Mouse (Mus musculus) spleen, adult 2 months (tissue): ENCODE measurements around the gene Cerk.
"Not testable (repeated sequence)": the region's sequence is repeated elsewhere in the genome, so short reads cannot be mapped to it uniquely, and the experiment has no call there.

ENCODE experiments used
- CTCF ChIP-seq: fragments of 200-500 bp; IDR thresholded peaks from 2 replicates; pipeline ENCODE4 v1.5.1; 2011; ENCODE audit warnings: mild to moderate bottlenecking, inconsistent platforms; ENCODE audit not compliant: insufficient read depth, insufficient read length, insufficient replicate concordance; ENCODE audit errors: extremely low read depth
- POLR2A ChIP-seq: fragments of 200-500 bp; IDR thresholded peaks from 2 replicates; pipeline ENCODE4 v1.6.1; 2011; ENCODE audit warnings: low read depth, low read length, inconsistent platforms

DNA sequence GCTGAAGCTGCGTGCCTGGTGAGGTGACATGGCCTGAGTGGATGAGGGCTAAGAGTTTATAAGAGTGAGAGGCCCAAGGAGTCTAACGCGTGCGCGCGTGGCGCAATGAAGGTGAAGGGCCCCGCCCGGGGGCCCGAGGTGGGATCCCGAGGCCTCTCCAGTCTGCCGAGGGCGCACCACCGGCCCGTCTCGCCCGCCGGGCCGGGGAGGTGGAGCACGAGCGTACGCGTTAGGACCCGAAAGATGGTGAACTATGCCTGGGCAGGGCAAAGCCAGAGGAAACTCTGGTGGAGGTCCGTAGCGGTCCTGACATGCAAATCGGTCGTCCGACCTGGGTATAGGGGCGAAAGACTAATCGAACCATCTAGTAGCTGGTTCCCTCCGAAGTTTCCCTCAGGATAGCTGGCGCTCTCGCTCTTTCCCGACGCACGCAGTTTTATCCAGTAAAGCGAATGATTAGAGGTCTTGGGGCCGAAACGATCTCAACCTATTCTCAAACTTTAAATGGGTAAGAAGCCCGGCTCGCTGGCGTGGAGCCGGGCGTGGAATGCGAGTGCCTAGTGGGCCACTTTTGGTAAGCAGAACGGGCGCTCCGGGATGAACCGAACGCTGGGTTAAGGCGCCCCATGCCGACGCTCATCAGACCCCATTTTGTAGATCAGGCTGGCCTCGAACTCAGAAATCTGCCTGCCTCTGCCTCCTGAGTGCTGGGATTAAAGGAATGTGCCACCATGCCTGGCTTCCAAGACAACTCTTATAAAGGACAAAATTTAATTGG lies 8.9 kb upstream of the Cerk start:
- TF ChIP-seq POLR2A, CTCF: not testable (repeated sequence)
